In genomic region chr9:108990462-108990820, GRCm38 (mm10) we compare ENCODE assay signal across 10 mouse cellular contexts. TPM values are rescaled to one million over a fixed set of nuclear protein-coding genes. Genes with fewer than 3 reads are reported as not detected.
DNase-seq lines count a peak whose midpoint lies in the region; ATAC-seq and TF ChIP-seq lines count a peak whose summit lies in the region.
"Had no signal": no experiment of that assay in that cellular context is flagged by ENCODE, and none has a peak within 500 bp of the region (broad histone marks: within the 10 kb centered on the region; RNA-seq: fewer than 3 reads in every experiment).

No protein-coding gene starts in this region.

- H3K27me3 ChIP-seq in kidney, postnatal 0 days (ENCODE audit: insufficient read depth, low read length): no peaks in the 10 kb centered on the region
- H3K27me3 ChIP-seq in limb, embryonic 10.5 days (ENCODE audit: low read depth, poor library complexity, severe bottlenecking): no peaks in the 10 kb centered on the region

- no peaks in the 10 kb centered on the region for H3K9me3 ChIP-seq in kidney, postnatal 0 days (replicated peaks; ENCODE audit: low read length)
- no peaks in the 10 kb centered on the region for H3K9me3 ChIP-seq in limb, embryonic 10.5 days (replicated peaks)

- peaks cover 19% of the 10 kb centered on the region; the same call in 1 of the 2 replicates for H3K4me1 ChIP-seq in kidney, postnatal 0 days (replicated peaks; ENCODE audit: insufficient read depth, low read length)
- peaks cover 4% of the 10 kb centered on the region; the same call in 1 of the 2 replicates for H3K4me1 ChIP-seq in bone marrow, adult 2 months (ENCODE audit: control insufficient read depth, insufficient read depth, low read length)
- H3K4me1 ChIP-seq in limb, embryonic 10.5 days: peaks cover 53% of the 10 kb centered on the region

- intact Hi-C loops in left cerebral cortex, postnatal 25 days (cut with DNase I): loop anchor here (2.0 kb wide), 1 partner anchor 54 kb away; the partner anchor contains the start of gene Uqcrc1

- TF ChIP-seq CTCF in kidney, postnatal 0 days (IDR thresholded peaks at IDR 0.05; ENCODE audit: low read depth): no peak
- TF ChIP-seq CTCF in bone marrow, adult 2 months (IDR thresholded peaks at IDR 0.05; ENCODE audit: control insufficient read depth, insufficient read depth, low read length): no peak

- H3K36me3 ChIP-seq in kidney, postnatal 0 days (ENCODE audit: insufficient read depth, low read length): no peaks in the 10 kb centered on the region
- H3K36me3 ChIP-seq in limb, embryonic 10.5 days: no peaks in the 10 kb centered on the region

- DNase-seq in embryo, embryonic 11 days: peak; percentile 34
- DNase-seq in embryo, embryonic 9.5 days (ENCODE audit: extremely low spot score): no peak
- no peak for DNase-seq in kidney, postnatal 0 days (ENCODE audit: low spot score)
- DNase-seq in kidney, adult 9 months: no peak
- DNase-seq in limb, embryonic 10.5 days (ENCODE audit: low spot score): peak; percentile 46
- no peak for DNase-seq in urinary bladder, postnatal 4 days (ENCODE audit: low spot score in 2 of 2)
- DNase-seq in left cerebral cortex, postnatal 25 days (ENCODE audit: low spot score in 2 of 2): no peak

- no peak overlapping the region for H3K9ac ChIP-seq in kidney, postnatal 0 days (ENCODE audit: low read depth, low read length)

- WGBS in kidney, postnatal 0 days: 62% methylated on average over 7 of the region's 7 CpGs
- 74% methylated on average over 7 of the region's 7 CpGs for WGBS in bone marrow, adult 2 months
- 46% methylated on average over 7 of the region's 7 CpGs for WGBS in limb, embryonic 10.5 days

- no peak overlapping the region for H3K4me2 ChIP-seq in kidney, postnatal 0 days (ENCODE audit: low read length)

- no peak for TF ChIP-seq POLR2A in bone marrow, adult 2 months (IDR thresholded peaks at IDR 0.05; ENCODE audit: borderline replicate concordance, control insufficient read depth, low read depth, low read length)

- ATAC-seq in kidney, postnatal 0 days (replicated peaks; ENCODE audit: low FRiP score, low read depth): no peak

- H3K27ac ChIP-seq in kidney, postnatal 0 days: peak overlapping the region; percentile 93; the same call in 1 of the 2 replicates
- peak overlapping the region; percentile 29; the same call in 1 of the 2 replicates for H3K27ac ChIP-seq in bone marrow, adult 2 months (ENCODE audit: control insufficient read depth, insufficient read depth, low read depth, low read length, poor library complexity)
- H3K27ac ChIP-seq in limb, embryonic 10.5 days: peak overlapping the region; percentile 85

- H3K4me3 ChIP-seq in kidney, postnatal 0 days (replicated peaks; ENCODE audit: low read depth, low read length): no peak overlapping the region
- no peak overlapping the region for H3K4me3 ChIP-seq in bone marrow, adult 2 months (replicated peaks; ENCODE audit: control insufficient read depth, low read depth, low read length)
- peak overlapping the region; percentile 62; the same call in 1 of the 2 replicates for H3K4me3 ChIP-seq in limb, embryonic 10.5 days

RNA-seq across cellular contexts. Expression of gene Pfkfb4, which starts 1.1 kb away (rescaled TPM):
- 5.8 and 7.9 TPM in 2 replicates for polyA plus RNA-seq in kidney, postnatal 0 days (2015; fragmentation: Nextera tagmentation; extraction: Ambion mirVana)
- 15.4 and 35.2 TPM in 2 replicates for polyA plus RNA-seq in bone marrow, adult 2 months (2011; ENCODE audit: insufficient read depth, insufficient read length, low replicate concordance, missing spikeins)
- 12.5 and 14.6 TPM in 2 replicates for polyA plus RNA-seq in limb, embryonic 10.5 days (2016; fragmentation: Nextera tagmentation; extraction: Ambion mirVana)
- total RNA-seq in left cerebral cortex, postnatal 25 days (2021): 10 to 100 TPM; 12.5 to 15.5 TPM

RNA-seq across cellular contexts. Expression of gene Ucn2, which starts 4.6 kb away (rescaled TPM):
- polyA plus RNA-seq in kidney, postnatal 0 days (2015; fragmentation: Nextera tagmentation; extraction: Ambion mirVana): 0.11 TPM in 1 of 2 replicates, not detected in the other
- not detected in 2 replicates for polyA plus RNA-seq in bone marrow, adult 2 months (2011; ENCODE audit: insufficient read depth, insufficient read length, low replicate concordance, missing spikeins)
- not detected in 2 replicates for polyA plus RNA-seq in limb, embryonic 10.5 days (2016; fragmentation: Nextera tagmentation; extraction: Ambion mirVana)
- not detected for total RNA-seq in left cerebral cortex, postnatal 25 days (2021)
- total RNA-seq: hematopoietic stem cell, adult 5-6 weeks; left cerebral cortex, postnatal 14 days had no signal

RNA-seq across cellular contexts. Expression of gene Col7a1, which starts 37.1 kb away (rescaled TPM):
- polyA plus RNA-seq in kidney, postnatal 0 days (2015; fragmentation: Nextera tagmentation; extraction: Ambion mirVana): 2.9 and 3.1 TPM in 2 replicates
- polyA plus RNA-seq in bone marrow, adult 2 months (2011; ENCODE audit: insufficient read depth, insufficient read length, low replicate concordance, missing spikeins): 5.5 and 17.5 TPM in 2 replicates
- polyA plus RNA-seq in limb, embryonic 10.5 days (2016; fragmentation: Nextera tagmentation; extraction: Ambion mirVana): 1.7 and 3.1 TPM in 2 replicates
- 1 to 10 TPM; 2.5 to 4.5 TPM for total RNA-seq in left cerebral cortex, postnatal 25 days (2021)
- total RNA-seq: hematopoietic stem cell, adult 5-6 weeks had no signal

RNA-seq across cellular contexts. Expression of gene Shisa5, which starts 47.9 kb away (rescaled TPM):
- polyA plus RNA-seq in kidney, postnatal 0 days (2015; fragmentation: Nextera tagmentation; extraction: Ambion mirVana): 122 and 123 TPM in 2 replicates
- polyA plus RNA-seq in bone marrow, adult 2 months (2011; ENCODE audit: insufficient read depth, insufficient read length, low replicate concordance, missing spikeins): 69.2 and 133 TPM in 2 replicates
- polyA plus RNA-seq in limb, embryonic 10.5 days (2016; fragmentation: Nextera tagmentation; extraction: Ambion mirVana): 36.1 and 44.4 TPM in 2 replicates
- total RNA-seq in left cerebral cortex, postnatal 25 days (2021): 10 to 100 TPM; 66.3 to 77.4 TPM

RNA-seq across cellular contexts. Expression of gene Uqcrc1, which starts 54.0 kb away (rescaled TPM):
- 662 and 717 TPM in 2 replicates for polyA plus RNA-seq in kidney, postnatal 0 days (2015; fragmentation: Nextera tagmentation; extraction: Ambion mirVana)
- 50.7 and 70.0 TPM in 2 replicates for polyA plus RNA-seq in bone marrow, adult 2 months (2011; ENCODE audit: insufficient read depth, insufficient read length, low replicate concordance, missing spikeins)
- 561 and 562 TPM in 2 replicates for polyA plus RNA-seq in limb, embryonic 10.5 days (2016; fragmentation: Nextera tagmentation; extraction: Ambion mirVana)
- 100 to 1,000 TPM; 390 to 394 TPM for total RNA-seq in left cerebral cortex, postnatal 25 days (2021)

Comparison
In these comparisons a context has a peak if more than half of its experiments do, and no peak if none do; other contexts are left out.
1. DNase-seq: peak in embryo, embryonic 11 days (single experiment) and limb, embryonic 10.5 days (single experiment); none in embryo, embryonic 9.5 days (single experiment), kidney, postnatal 0 days (single experiment), kidney, adult 9 months (single experiment), urinary bladder, postnatal 4 days (0 of 2) and left cerebral cortex, postnatal 25 days (0 of 2).
2. H3K27ac ChIP-seq: peak in every context shown above with its lines; median percentile 93 in kidney, postnatal 0 days; 85 in limb, embryonic 10.5 days; 29 in bone marrow, adult 2 months.